Mouse (Mus musculus) kidney, adult 8-10 months (tissue): ENCODE measurements around the gene Psmb5.
"Not testable (repeated sequence)": the region's sequence is repeated elsewhere in the genome, so short reads cannot be mapped to it uniquely, and the experiment has no call there.

Source experiments
- DNase-seq, 2 experiments: peaks; one replicate each; pipeline ENCODE4 v3.0.0; 2022

The Psmb5 gene

DNA sequence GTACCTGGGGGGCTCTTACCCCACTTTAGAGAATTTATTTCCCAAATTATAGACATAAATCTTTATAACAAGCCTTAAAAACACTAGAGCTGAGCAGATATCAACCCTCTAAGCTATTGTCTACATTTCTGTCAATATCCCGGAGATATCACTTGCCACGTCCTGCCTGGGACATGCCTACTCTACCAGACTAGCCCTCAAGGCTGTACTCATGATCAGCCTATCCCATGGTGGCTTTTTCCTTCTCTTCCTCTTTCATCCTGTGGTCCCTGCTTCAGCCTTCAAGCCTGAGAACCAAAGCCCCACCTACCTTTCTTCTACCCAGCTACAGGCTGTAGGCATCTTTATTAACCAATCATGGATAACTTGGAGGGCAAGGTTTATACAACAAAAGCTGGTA, 12.0 kb upstream of the Psmb5 start:
- DNase-seq: no peak

DNA sequence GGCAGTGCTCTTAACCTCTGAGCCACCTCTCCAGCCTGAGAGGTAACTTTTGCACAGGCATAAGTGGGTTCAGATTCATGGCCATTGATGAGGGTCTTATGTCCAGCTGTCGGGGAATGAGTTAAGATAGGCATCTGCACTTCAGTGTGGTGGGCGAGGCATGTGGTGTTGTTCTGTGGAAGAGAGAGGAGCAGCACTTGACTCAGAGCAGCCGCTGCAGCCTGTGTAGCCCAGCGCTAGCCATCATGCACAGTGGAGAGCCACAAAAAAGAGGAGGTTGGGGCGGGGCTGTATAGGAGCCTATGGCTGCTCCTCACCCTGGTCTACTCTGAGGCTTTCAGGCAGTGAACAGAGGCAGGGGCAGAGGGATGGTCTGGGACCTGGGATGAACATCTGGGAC, 10.3 kb upstream of the Psmb5 start:
- no peak for DNase-seq

DNA sequence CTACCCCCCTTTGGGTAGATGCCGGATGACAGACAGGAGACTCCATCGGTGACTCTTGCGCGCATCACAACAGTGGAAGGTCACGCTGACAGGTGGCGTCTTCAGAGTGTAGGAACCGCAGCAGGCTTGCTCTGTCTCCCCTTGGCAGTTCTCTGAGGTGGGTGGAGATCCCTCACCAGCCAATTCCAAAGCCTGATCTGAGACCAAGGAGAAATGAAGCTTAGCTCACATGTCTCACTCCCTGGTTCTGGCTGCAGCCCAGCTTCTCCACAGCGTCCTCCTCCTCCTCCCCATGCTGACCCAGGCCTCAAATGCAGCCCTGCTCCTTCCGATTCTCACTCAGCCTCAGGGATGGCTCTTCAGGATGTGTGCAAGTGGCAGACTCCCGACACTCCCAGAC, 7.2 kb upstream of the Psmb5 start:
- DNase-seq: no peak

DNA sequence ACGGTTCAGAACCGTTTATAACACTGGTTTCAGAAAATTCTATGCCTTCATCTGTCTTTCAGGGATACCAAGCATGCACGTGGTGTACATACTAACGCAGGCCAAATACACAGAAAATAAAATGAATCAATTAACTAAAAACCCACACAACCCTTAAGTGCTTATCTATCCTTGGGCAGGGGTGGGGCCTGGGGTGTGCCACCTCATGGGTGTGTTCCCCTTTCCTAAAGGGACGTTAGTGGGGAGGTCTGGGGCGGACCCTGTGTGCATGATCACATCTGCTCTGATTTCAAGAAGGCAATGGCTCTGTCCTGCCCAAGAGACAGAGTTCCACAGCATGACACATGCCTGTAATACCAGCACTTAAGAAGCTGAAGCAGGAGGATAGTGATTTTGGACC, 5.5 kb upstream of the Psmb5 start:
- DNase-seq: no peak

DNA sequence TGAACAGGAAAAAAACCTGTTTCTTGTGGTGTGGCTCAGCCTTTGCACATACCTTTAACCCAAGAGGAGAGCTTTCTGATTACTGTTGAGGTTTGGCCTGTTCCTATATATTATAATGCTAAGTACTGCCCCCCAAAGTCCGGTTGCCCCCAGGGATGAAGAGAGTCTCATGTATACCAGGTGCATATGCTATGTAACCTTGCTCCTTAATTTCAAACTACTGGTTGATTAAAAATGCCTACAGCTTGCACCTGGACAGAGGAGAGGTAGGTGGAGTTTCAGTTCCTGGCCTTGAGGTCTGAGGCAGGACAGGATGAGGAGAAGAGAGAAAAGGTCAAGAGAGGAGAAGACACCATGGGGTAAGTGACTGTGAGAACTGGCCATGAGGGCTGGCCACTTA, 3.3 kb upstream of the Psmb5 start, which contains the start of gene Psmb11:
Gene Psmb11 (plus strand): TSS at position 301 of the 400 bp plus-strand sequence.
- DNase-seq: no peak

DNA sequence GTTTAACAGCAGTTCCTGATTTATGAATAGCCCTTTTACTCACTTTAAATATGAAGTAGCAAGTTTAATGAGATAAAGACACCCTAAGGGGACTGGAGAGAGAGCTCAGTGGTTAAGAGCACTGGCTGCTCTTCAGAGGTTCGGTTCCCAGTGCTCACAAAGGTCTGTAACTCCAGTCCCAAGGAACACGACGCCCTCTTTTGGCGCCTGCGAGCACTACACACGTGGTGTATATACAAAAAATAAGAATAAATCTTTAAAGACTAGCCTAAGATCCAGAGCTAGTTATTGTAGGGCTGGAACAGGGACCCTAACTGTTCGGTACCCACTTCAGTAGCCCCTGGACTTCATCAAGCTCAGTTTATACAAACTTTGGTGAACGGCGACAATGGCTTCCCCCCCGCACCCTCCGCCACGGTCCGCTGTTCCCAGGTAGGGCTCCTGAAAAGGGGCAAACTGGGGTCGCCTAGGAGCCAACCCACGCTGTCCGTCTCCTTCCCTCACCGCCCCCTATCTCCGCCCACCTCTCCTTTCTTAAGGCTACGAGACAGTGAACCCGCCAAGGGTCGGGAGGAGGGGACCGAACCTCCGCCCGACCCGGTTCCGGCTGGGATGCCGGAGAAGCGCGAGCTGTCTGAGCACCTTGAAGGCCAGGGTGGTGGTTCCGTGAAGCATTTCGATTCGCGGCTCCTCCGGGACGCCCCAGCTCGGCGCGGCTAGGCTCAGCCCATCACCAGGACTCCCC, 498 bp downstream of the Psmb5 start:
- no peak for DNase-seq

DNA sequence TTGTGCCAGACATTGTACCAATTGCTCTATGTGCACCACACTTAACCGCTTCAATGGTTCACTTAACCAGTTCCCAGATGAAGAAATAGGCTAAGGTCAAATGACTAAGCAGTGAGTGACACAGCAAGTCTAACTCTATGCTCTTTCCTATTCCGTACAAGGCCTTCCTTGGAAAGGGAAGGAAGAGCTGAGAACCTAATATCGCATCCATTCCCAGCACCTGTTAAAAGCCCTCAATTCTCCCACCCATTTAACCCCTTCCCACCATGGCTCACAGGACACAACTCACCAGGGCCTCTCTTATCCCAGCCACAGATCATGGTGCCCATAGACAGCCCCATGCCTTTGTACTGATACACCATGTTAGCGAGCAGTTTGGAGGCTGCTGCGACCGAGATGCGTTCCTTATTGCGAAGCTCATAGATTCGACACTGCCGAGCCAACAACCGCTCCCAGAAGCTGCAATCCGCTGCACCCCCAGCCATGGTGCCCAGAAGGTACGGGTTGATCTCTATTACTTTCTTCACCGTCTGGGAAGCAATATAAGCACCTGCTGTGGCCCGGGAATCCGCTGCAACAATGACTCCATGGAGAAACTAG, 1.5 kb downstream of the Psmb5 start:
- no peak for DNase-seq

DNA sequence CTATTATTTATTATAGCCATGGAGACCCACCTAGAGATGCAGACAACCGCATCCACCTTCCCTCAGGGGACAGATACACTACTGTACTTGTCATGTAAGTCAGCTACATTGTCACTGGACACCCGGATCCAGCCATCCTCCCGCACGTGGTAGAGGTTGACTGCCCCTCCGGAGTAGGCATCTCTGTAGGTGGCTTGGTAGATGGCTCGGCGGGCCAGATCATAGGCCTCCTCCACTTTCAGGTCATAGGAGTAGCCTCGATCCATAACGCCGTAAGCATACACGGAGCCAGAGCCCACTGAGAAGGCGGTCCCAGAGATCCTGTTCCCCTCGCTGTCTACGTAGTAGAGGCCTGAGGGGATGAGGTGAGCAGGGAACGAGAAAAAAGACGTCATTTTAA, 3.7 kb downstream of the Psmb5 start:
- not testable (repeated sequence) for DNase-seq

DNA sequence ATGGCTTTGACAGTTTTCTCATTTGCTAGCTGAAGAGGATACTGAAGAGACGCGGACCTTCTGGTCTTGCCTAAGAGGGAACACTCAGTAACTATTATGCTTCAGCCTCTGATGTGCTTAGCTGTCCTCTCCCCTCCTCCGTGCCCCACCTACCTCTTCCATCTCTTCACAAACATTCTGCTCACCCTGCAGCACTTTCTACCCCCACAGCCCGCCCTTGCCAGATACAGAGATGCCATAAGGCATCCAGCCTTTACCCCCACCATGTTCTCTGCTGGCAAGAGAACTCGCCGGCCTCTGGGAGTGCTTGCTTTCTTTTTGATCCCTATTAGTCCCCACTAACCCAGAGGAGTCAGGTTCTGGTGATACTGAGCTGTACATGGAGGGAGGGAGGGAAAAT, 7.2 kb downstream of the Psmb5 start:
- DNase-seq: no peak

DNA sequence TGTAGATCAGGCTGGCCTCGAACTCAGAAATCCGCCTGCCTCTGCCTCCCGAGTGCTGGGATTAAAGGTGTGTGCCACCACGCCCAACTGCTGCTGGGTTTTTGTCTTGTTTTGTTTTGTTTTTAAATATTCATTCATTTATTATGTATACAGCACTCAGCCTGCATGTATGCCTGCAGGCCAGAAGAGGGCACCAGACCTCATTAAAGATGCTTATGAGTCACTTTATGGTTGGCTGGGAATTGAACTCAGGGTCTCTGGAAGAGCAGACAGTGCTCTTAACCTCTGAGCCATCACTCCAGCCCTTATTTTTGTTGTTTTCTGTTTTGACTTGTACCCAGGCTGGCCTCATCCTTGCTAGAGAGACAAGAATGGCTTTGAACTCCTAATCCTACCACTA, 7.9 kb downstream of the Psmb5 start:
- DNase-seq: no peak

DNA sequence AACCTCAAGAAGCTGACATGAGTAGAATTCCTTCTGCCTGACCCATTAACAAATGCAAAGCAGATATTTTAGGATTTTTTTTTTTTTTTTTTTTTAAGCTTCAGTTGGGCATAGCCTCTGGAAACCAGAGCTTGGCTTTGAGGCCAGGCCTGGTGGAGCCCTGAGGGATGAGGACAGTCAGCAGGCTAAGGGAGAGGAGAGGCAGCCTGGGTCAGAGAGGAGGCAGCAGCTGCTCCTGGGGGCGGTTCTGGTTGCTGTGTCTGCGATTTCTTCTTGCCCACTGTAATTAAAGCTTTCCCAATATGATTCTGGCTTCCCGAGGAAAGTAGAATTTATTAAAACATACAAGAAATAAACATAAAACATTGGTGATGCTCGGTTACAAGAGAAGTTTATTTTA, 8.6 kb downstream of the Psmb5 start:
- no peak for DNase-seq

DNA sequence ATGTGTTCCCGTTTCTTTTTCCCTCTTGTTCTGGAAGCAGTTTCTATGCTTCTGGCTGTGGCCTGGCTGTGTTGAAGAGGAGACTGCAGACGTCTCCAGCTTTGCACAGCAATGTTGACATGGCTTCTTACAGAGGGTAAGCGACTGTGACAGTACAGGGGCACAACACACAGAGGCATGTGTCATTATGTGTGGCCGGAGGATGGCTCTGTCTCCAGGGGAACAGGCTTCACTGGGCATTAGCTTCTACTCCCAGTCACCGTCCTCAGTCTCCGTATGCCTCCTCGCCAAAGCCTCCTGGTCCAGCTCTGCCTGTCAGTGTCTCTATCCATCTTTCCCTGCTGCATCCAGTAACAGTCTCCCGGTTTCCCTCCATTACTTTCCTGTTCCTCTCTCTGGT, 10.6 kb downstream of the Psmb5 start:
- DNase-seq: no peak

DNA sequence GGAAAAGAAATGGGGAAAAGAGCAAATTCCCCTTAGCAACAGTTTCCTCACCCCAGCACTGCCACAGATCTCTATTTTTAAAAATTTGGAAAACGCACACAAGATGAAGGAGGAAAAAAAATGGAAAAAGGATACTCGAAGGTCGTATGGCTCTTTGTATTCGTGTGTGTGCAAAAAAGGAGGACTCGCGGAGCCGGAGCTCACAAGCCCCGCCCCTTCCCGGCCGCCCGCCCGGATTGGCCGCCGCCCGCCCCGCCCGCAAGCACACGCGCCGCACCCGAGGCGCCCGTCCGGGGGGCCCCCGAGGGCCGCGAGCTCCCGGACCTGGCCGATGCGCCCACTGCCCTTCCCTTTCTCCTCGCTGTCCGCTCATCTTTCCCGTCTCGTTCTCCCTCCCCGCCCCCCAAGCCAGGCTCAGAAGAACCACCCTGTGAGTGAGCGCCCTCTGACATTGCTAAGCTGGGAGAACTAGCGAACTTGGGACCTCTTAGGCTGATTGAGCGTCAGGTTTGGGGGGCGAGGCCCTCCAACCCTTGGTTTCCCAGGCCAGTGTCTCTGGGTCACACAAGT, 12.0 kb downstream of the Psmb5 start, which contains the start of gene 4931414P19Rik:
Gene 4931414P19Rik (minus strand): TSS at position 242 of the 570 bp plus-strand sequence.
- peak; percentile 67 to 71 for DNase-seq

DNA sequence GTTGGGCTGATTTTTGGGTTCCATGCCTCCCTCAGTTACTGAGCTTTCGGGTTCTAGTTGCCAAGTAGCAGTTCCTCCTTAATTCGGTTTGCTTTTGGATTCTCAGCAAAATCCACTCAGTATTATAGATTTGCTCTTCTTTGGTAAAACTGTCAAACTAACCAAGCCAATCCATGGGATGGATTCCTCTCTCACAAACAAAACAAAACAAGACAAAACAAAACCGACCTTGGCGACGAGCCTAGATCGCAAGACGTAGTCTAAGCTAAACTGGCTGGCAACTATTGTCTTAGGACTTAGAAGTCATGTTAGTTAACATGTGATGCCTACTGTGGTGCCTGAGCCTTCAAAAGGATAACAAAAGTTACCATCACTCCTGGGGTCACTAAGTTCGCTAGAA, 14.1 kb downstream of the Psmb5 start:
- no peak for DNase-seq

DNA sequence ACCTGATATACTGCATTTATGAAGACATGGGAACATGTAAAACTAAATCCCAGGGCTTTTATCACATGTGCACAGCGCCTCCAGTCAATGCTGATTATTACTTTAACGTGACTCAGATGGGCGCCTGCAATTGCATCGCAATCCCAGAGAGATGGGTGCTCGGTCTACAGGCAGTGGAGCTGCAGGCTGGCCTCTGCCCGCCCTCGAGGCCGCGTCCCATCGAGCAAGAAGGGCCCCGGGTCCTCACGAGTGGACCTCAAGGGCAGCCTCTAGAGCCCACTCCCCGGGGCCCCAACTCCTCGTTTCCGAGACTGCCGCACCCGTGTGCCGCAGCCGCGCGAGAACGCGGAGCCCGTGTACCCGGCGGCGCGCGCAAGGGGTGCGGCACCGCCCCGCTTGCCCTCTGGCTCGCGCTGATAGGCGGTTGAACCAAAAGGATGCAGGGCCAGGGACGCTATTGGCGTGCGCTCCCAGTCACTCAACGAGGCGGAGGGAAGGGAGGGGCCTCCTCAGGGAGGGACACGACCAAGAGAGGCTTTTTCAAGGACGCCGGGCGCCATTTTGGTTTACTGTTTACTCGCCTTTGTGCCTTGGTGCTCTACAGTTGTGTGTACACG, 14.7 kb downstream of the Psmb5 start:
- DNase-seq: peak; percentile 96 to 97

DNA sequence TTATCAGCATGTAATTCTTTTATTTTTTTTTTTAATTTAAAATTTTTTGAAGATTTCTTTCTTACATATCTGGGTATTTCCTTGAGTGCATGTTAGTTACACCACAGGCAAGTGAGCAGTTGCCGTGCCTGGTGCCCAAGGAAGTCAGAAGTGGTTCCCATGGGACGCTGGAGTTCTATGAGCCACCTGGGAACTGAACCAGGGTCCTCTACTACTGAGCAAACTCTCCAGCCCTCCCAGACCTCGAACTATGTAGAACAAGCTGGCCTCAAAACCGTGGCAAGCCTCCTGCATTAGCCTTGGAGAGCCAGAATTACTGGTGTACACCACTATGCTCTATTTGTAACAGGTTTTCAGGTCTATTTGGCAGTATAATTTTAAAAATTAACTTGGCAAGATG, 15.2 kb downstream of the Psmb5 start:
- DNase-seq: no peak

DNA sequence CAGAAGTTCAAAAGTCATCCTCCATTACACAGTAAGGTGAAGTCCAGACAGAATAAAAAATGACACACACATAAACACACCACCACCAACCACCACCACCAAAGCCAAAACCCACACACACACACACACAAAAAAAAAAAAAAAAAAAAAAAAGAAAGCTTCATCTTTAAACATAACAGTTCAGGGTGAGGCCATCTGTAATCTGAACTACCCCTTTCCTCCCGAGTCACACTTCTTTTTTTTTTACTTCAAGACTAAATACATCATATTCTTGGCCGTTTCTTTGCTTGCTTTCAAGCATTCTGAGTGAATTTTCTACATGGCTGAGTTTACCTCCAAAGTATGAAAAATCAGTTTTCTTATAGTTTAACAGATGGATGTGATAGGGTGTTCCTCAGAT, 16.2 kb downstream of the Psmb5 start:
- DNase-seq: no peak

DNA sequence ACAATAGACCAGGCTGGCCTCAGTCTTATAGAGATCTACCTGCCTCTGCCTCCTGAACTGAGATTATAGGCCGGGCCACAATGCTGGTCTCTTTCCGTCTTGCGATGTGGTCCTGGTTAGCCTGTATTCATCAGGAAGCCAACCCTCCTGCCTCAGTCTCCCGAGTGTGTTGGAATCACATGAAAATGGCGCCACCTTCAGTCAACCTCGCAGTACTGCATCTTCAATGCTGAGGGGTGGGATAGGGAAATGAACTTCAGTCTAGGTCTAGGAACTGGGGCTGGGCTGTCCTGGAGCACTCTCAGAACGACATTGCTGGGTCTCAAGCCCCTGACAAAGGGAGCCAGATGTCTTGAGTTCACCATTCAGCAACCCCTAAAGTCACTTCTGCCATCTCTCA, 20.7 kb downstream of the Psmb5 start:
- DNase-seq: no peak

DNA sequence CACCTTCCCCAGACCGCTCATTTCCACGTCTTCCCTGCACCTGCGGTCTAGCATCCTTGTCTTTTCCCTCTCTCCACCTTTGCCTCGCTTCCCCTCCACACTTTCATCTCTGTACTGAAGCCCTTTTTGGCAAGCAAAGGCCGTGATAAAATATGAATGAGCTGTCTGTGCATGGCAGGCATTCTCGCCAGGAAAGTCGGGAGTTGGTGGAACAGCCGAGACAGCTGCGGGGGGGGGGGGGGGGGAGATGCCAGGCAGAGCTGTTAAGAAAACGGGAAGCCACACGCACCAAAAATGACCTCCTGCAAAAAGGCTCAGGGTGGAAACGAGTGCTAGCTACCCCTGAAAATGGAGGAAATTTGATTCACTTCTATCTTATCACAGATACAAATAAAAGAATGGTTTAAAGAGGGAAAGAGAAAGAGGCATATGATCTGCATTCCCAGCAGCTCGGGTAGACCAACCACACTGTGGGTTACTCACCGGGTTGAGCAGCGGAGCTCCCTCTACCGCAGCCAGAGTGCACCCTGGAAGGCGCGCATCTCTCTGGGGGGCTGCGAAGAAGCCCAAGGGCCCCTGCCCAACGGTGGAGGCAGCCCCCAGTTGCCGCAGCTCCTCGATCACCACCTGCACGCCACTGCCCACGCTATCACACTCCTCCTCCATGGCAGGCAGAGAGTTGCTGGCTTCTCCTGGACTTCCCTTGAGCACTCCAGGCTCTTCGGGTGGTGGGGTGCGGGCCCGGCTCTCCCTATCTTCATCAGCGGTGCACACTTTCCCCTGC, 23.0 kb downstream of the Psmb5 start:
- DNase-seq: no peak

DNA sequence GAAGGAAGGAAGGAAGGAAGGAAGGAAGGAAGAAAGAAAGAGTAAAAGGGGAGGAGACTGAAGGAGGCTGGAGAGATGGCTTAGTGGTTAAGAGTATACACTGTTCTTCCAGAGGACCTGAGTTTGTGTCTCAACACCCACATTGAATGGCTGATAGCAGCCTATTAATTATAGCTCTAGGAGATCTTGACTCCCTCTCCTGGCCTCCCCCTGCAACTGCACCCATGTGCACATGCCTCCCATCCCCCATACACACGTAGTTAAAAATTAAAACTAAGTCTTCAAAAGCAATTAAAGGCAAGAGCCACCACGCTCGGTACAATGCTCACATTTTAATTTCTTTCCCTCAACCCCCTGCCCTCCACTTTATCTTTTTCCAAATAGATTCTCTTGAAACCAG, 23.8 kb downstream of the Psmb5 start:
- DNase-seq: no peak

DNA sequence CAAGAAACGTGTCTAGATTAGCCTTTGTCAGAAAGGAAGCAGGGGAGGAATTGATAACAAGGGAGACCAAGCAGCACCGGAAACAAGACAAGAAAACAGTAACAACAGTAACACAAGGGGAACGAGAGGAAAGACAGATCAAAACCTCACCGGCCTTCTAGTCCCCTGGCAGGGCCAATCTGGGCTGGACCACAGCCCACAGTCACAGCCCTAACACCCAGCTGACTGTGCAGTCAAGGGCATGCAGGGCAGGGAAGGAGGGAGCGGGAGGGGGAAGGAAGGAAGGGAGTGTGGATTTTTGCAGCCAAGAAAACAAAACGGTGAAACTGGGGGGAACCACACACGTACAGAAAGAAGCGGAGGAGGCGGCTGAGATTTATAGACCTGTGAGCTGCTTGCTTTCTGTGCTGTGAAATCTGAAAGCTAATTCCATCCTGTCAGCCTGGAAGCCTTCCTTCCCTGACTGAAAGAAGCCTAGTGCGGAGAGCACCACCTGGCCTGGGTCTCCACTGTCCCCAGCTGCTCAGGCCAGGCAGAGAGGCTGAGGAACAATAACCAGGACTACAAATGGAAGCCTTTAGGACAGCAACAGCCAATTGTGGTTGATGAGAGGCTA, 25.4 kb downstream of the Psmb5 start:
- peak in 1 of 2 experiments; percentile 31 for DNase-seq

DNA sequence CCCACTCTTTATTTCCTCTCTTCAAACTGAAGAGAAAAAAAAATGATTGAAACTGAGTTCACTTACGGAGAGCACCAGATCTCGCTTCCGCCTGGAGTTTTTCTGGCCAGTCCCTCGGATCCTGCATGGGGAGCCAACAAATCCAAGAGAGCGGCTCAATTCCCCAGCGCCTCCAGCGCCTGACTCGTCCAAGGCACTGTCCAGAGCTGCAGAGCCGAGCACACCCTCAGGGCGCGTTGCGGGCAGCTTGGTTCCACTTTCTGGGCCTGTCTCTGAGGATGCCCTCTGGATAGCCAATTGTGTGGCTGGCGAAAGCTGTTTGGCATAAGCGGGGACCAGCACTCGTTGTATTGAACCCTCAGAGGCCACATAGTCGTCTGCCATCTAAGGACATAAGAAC, 26.8 kb downstream of the Psmb5 start:
- DNase-seq: no peak
